Mouse (Mus musculus): Measurements from ENCODE around the gene Pxdc1.

GRCm38 (mm10) chr13:34596797-34597196 is 56.5 kb downstream of the Pxdc1 start:
- TF ChIP-seq USF1 (IDR thresholded peaks at IDR 0.05; ENCODE audit: low read depth): no peak
- peak; percentile 39 to 55 (median 40) for TF ChIP-seq MYOD1 (IDR thresholded peaks at IDR 0.05; ENCODE audit: control insufficient read depth in 1 of 3, insufficient read length in 2 of 3, low read depth in 2 of 3)
- TF ChIP-seq POLR2A (IDR thresholded peaks at IDR 0.05; ENCODE audit: insufficient read length, low read depth): no peak
- TF ChIP-seq TCF12 (IDR thresholded peaks at IDR 0.05; ENCODE audit: insufficient read depth, poor library complexity, severe bottlenecking): no peak
- TF ChIP-seq E2F4 (IDR thresholded peaks at IDR 0.05; ENCODE audit: insufficient read depth): no peak
